Mouse (Mus musculus): ENCODE data around the gene Psmc3.

DNA sequence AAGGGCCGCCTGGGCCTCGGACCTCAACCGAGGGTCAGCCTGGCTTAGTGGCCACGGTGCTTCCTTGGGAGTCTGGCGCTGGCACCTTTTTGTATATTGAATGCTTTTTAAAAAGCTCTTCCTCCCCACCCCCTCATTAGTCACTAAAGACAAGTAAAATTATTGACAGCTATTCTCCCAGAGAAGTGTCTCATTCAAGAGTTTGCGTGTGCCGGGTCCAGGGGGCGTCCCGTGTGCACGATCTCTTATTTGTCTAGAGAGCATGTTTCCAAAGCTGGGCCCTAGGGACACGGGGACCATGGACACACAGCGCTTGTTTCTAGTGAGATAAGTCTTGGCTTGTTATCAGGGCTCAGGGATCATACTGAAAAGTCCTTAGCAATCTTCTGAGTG lies 61.8 kb downstream of the Psmc3 start:
- no peak for TF ChIP-seq CTCF (IDR thresholded peaks at IDR 0.05; ENCODE audit: control insufficient read depth, insufficient read depth, insufficient replicate concordance, low read depth, low read length)
- TF ChIP-seq POLR2A (IDR thresholded peaks at IDR 0.05; ENCODE audit: control insufficient read depth, low read depth, low read length), result no peak

Measured in testis, adult 2 months (tissue).